Mouse (Mus musculus): Measurements from ENCODE around the gene Gm10273.
"Not testable (repeated sequence)": the region's sequence is repeated elsewhere in the genome, so short reads cannot be mapped to it uniquely, and the experiment has no call there.

Gm10273 gene

GRCm38 (mm10) chr10:59395461-59395860 is at the start of gene Gm10273:
Gene Gm10273 (plus strand): TSS chr10:59395632.
- not testable (repeated sequence) for DNase-seq (ENCODE audit: extremely low spot score)

GRCm38 (mm10) chr10:59346560-59346959 is 48.9 kb upstream of the Gm10273 start:
- DNase-seq (ENCODE audit: extremely low spot score) = no peak

DNA sequence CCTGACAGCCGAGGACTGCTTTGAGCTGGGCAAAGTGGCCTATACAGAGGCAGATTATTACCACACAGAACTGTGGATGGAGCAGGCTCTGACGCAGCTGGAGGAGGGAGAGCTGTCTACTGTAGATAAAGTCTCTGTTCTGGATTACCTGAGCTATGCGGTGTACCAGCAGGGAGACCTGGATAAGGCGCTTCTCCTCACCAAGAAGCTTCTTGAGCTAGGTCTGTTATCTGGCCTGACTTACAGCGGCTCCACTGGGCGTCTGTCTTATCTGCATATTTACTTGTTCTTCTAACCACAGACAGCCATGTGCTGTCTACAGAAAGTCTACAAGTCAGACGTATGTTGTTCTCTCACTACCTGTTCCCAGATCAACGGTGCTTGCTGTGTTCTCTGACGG is 47.2 kb upstream of the Gm10273 start:
- DNase-seq (ENCODE audit: extremely low spot score) = no peak

GRCm38 (mm10) chr10:59349536-59349935 is 45.9 kb upstream of the Gm10273 start:
- DNase-seq (ENCODE audit: extremely low spot score) = no peak

- no peak for DNase-seq (ENCODE audit: extremely low spot score)
Observed at GRCm38 (mm10) chr10:59353065-59353464, 42.4 kb upstream of the Gm10273 start.

- DNase-seq (ENCODE audit: extremely low spot score) = no peak
Observed at GRCm38 (mm10) chr10:59354120-59354519, 41.3 kb upstream of the Gm10273 start.

- DNase-seq (ENCODE audit: extremely low spot score) = no peak
Observed at GRCm38 (mm10) chr10:59355020-59355419, 40.4 kb upstream of the Gm10273 start.

- DNase-seq (ENCODE audit: extremely low spot score) = no peak
Observed at GRCm38 (mm10) chr10:59358744-59359143, 36.7 kb upstream of the Gm10273 start.

DNA sequence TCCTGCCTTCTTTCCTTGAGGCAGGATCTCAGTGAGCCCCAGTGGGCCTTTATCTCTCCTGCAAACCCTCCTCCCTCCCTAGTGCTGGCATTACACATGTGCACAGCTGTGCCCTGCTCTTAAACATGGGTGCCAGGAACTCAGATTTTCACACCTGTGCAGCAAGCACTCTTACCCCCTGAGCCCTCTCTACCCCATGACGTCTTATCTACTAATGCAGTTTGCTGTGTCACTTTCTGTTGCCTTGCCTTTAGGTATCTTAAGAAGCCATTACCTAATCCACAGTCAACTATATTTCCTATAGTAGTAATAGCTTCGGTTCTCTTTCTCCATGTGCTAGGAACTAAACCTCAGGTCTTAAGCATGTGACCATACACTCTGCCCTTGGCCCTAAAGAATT is 32.2 kb upstream of the Gm10273 start:
- DNase-seq (ENCODE audit: extremely low spot score) = no peak

DNA sequence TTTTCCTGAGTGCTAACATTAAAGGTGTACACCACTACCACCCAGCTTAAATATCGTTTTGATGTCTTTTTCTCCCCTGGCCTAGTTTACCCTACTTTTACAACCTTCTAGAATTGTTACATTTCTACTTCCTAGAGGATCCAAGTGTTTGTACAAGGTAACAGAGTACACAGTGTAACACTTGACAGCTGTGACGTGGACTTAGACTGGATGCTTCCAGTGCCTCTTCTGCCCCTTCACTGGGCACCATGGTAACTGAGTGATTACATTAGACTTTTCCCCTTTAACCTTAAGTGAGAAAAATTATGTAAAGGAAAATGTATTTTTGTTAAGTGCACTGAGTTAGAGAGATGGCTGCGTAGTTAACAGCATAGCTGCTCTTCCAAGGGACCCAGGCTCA is 30.9 kb upstream of the Gm10273 start:
- DNase-seq (ENCODE audit: extremely low spot score) = no peak

DNA sequence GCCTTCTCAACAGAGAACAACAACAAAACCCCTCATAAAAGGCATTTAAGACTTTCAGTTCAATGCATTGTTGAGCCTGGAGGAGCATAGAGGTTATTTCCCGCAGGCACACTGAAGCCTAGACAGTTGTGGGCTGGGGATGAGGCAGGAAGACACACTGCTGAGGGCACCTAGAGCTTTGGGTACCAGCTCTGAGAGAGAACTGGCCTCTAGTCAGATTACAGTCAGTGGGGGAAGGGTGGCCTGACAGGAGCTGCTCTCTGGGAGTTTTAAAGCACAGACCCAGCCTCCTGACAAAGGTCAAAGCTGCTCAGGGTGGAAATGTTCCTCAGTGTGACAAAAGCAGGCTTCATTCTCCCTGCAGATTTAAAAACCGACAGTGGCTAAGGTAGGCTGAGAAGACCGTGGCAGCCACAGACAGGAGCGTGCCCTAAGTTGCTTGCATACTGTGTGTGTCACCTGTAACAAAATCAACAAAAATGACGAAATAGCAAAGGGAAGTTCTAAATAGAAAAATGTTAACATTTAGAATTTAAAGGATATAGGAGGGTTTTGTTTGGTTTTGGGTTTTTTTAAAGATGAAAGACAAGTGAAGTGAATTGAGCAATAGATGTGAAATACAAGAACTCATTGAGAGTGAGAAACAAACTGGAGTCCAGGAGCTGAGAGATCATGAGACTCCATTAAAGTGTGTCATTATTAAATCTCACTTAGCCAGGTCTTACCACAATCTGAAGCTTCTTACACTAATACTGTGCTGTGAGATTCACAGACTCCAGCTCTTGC is 29.4 kb upstream of the Gm10273 start:
- DNase-seq (ENCODE audit: extremely low spot score) = no peak

GRCm38 (mm10) chr10:59366746-59367145 is 28.7 kb upstream of the Gm10273 start:
- no peak for DNase-seq (ENCODE audit: extremely low spot score)

GRCm38 (mm10) chr10:59367206-59367605 is 28.2 kb upstream of the Gm10273 start:
- no peak for DNase-seq (ENCODE audit: extremely low spot score)

DNA sequence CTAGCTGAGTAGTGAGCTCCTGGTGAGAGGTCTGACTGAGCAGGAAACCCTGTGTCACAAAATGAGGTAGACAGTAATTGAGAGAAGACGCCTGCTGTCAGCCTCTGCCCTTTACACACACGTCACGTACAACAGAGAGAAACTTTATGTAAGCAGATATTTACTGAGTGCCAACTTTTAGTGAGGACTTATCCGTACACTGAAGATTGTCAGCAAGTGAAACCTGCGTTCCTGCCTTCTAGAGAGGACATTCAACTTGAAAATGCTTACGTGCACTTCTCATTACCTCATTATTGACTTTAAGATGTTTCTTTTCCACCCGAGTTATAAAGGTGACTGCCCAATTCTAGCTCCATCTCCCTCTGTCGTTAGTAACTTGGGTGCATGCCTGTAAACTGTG is 26.7 kb upstream of the Gm10273 start:
- no peak for DNase-seq (ENCODE audit: extremely low spot score)

GRCm38 (mm10) chr10:59369426-59369825 is 26.0 kb upstream of the Gm10273 start:
- DNase-seq (ENCODE audit: extremely low spot score) = no peak

DNA sequence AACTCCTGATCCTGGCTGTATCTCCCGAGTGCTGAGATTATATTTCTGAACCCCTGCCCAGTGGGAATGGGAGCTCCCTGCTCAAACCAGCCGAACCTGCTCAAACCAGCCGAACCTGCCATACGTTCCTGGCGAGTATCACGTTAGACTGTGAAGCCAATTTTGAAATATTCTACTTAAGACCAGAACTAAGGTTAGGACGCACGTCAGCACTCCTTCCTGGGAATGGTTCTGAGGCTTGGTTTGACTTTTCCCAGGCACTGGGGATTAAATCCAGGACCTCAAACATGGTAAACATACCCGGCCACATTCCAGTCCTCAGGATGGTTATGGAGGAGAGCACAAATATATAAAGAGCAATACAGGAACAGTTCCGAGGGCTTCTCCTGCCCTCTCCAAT is 17.5 kb upstream of the Gm10273 start:
- no peak for DNase-seq (ENCODE audit: extremely low spot score)

DNA sequence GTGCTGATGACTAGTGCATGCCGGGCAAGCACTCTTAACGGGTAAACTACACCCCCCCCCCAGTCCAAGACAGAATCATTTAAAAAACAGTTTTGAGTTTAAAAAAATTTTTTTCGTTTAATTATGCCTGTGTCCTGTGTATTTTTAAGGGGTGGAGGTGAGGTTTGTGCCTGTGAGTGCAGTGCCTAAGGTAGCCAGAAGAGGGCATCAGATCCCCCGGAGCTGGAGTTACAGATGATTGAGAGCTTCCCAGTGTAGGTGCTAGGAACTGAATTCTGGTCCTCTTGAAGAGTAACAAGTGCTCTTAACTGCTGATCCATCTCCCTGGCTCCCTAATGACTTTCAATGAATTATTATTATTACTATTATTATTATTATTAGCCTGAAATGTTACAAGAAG is 16.7 kb upstream of the Gm10273 start:
- no peak for DNase-seq (ENCODE audit: extremely low spot score)

DNA sequence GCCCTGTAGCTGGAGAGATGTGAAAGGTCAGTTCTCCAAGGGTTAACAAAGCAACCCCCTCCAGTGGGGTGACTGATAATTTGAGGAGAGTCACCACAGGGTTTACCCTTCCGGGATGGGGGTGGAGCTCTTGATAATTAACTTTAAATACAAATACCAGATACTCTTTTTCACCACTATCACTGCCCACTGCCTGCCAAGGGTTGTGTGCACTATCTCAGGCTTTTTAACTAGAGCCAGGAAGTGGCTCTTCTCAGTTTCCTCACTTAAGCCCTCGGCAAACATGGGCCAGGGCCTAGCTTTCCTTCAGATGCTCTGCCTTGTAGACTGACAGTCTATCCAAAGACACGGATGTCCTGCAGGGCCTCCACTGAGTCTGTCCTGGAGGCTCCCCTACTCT is 15.5 kb upstream of the Gm10273 start:
- no peak for DNase-seq (ENCODE audit: extremely low spot score)

DNA sequence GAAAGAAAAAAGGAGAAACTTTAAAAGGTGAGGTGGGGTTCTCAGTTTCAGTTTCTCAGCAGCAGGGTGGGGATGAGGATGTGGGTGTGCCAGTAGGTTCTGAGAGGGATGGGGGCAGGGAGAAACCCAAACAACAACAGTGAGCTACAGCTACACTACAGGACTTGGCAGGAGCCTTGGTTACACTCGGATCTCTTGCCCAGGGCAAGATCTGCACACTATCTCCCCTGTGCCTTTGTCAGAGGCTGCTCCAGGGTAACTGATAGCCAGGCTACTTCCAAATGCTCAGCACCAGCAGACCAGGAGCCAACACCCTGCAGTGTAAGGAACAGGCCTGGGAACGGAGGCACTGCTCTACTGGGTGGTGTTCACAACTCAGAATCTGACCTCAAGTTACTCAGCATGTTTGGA is 15.0 kb upstream of the Gm10273 start:
- DNase-seq (ENCODE audit: extremely low spot score) = no peak

DNA sequence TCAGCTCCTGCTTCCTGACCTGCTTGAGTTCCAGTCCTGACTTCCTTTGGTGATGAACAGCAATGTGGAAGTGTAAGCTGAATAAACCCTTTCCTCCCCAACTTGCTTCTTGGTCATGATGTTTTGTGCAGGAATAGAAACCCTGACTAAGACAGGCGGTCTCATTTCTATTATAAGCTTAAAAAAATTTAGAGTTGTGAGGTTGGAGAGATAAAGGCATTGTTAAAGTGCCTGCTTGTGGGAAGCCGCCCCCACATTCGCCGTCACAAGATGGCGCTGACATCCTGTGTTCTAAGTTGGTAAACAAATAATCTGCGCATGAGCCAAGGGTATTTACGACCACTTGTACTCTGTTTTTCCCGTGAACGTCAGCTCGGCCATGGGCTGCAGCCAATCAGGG is 13.9 kb upstream of the Gm10273 start:
- DNase-seq (ENCODE audit: extremely low spot score) = not testable (repeated sequence)

- DNase-seq (ENCODE audit: extremely low spot score) = no peak
Observed at GRCm38 (mm10) chr10:59386951-59387350, 8.5 kb upstream of the Gm10273 start.

- DNase-seq (ENCODE audit: extremely low spot score) = no peak
Observed at GRCm38 (mm10) chr10:59389652-59390051, 5.8 kb upstream of the Gm10273 start.

- DNase-seq (ENCODE audit: extremely low spot score) = no peak
Observed at GRCm38 (mm10) chr10:59391907-59392306, 3.5 kb upstream of the Gm10273 start.
